ENCODE assay signal across 12 mouse cellular contexts in the genomic region with DNA sequence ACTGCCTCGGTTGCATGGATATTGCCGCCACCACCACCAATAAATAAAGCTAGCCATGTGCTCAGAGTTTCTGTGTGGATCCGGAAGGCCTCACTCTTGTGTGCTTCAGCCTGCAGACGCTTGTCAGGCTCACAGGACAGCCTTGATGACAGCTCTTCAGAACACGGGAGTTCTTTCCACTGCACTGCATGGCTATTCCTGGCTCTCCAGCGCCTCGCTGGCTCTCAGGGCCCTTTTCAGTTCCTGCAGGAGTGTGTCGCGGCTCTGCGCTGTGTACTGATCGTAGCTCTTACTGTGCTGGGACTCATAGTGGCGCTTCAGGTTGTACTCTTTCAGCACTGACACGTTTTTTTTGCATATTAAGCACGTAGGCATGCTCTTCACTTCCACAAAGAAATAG.
"Had no signal": no experiment of that assay in that cellular context is flagged by ENCODE, and none has a peak within 500 bp of the region (broad histone marks: within the 10 kb centered on the region; RNA-seq: fewer than 3 reads in every experiment).

No protein-coding gene starts in this region.

- DNase-seq: kidney, postnatal 25 days; layer of hippocampus, postnatal 36 days; lung, embryonic 14.5 days; lung, postnatal 10 days; midbrain, embryonic 14.5 days; right cerebral cortex, adult 18-20 months; right cerebral cortex, postnatal 25 days; thymus, postnatal 36 days had no signal

- H3K9ac ChIP-seq: limb, embryonic 15.5 days; liver, embryonic 12.5 days; lung, embryonic 14.5 days; neural tube, embryonic 15.5 days had no signal

- H3K27ac ChIP-seq: limb, embryonic 15.5 days; liver, embryonic 12.5 days; neural tube, embryonic 15.5 days had no signal

- H3K4me1 ChIP-seq: limb, embryonic 15.5 days; neural tube, embryonic 15.5 days had no signal

- H3K27me3 ChIP-seq: limb, embryonic 15.5 days; liver, embryonic 12.5 days; neural tube, embryonic 15.5 days had no signal

- H3K9me3 ChIP-seq: limb, embryonic 15.5 days; liver, embryonic 12.5 days; neural tube, embryonic 15.5 days had no signal

- H3K4me2 ChIP-seq: limb, embryonic 15.5 days; liver, embryonic 12.5 days; lung, embryonic 14.5 days; neural tube, embryonic 15.5 days had no signal

- H3K4me3 ChIP-seq: limb, embryonic 15.5 days; liver, embryonic 12.5 days; myocyte; neural tube, embryonic 15.5 days had no signal

- ATAC-seq: liver, embryonic 12.5 days had no signal
